Mouse (Mus musculus): ENCODE data around the gene Svs6.
"Not testable (repeated sequence)": the region's sequence is repeated elsewhere in the genome, so short reads cannot be mapped to it uniquely, and the experiment has no call there.

Gene Svs6

GRCm38 (mm10) chr2:164316451-164316850, at the start of gene Svs6:
TSS of gene Svs6 (plus strand) at chr2:164316751.
- DNase-seq = not testable (repeated sequence)

- no peak for DNase-seq
Measured at GRCm38 (mm10) chr2:164278359-164278758, 38.2 kb upstream of the Svs6 start, which contains the start of gene Svs4. TSS of gene Svs4 (minus strand) at chr2:164278459.

- DNase-seq = not testable (repeated sequence)
Measured at GRCm38 (mm10) chr2:164288968-164289367, 27.6 kb upstream of the Svs6 start, which contains the start of gene Svs3a. TSS of gene Svs3a (plus strand) at chr2:164289268.

- DNase-seq = no peak
Measured at GRCm38 (mm10) chr2:164312599-164312998, 4.0 kb upstream of the Svs6 start.

- not testable (repeated sequence) for DNase-seq
Measured at GRCm38 (mm10) chr2:164315460-164315859, 1.1 kb upstream of the Svs6 start.

- no peak for DNase-seq
Measured at GRCm38 (mm10) chr2:164320983-164321382, 4.4 kb downstream of the Svs6 start.

GRCm38 (mm10) chr2:164332440-164332839, 15.9 kb downstream of the Svs6 start, which contains the start of gene Svs5:
TSS of gene Svs5 (plus strand) at chr2:164332740.
- not testable (repeated sequence) for DNase-seq

GRCm38 (mm10) chr2:164343732-164344131, 27.2 kb downstream of the Svs6 start:
- DNase-seq = not testable (repeated sequence)

- DNase-seq = peak; percentile 17
Measured at GRCm38 (mm10) chr2:164347697-164348096, 31.1 kb downstream of the Svs6 start.

- DNase-seq = peak; percentile 46
Measured at GRCm38 (mm10) chr2:164348980-164349379, 32.4 kb downstream of the Svs6 start.

GRCm38 (mm10) chr2:164352697-164353096, 36.1 kb downstream of the Svs6 start:
- DNase-seq = no peak

- no peak for DNase-seq
Measured at GRCm38 (mm10) chr2:164353356-164353755, 36.8 kb downstream of the Svs6 start.

GRCm38 (mm10) chr2:164356177-164356967, 39.8 kb downstream of the Svs6 start:
- DNase-seq = no peak

- peak; percentile 11 for DNase-seq
Measured at GRCm38 (mm10) chr2:164358373-164358772, 41.8 kb downstream of the Svs6 start.

GRCm38 (mm10) chr2:164359031-164359430, 42.5 kb downstream of the Svs6 start:
- DNase-seq = no peak

- no peak for DNase-seq
Measured at GRCm38 (mm10) chr2:164359668-164360067, 43.1 kb downstream of the Svs6 start.

GRCm38 (mm10) chr2:164360974-164361657, 44.6 kb downstream of the Svs6 start:
- DNase-seq = no peak

- DNase-seq = no peak
Measured at GRCm38 (mm10) chr2:164366947-164367346, 50.4 kb downstream of the Svs6 start.
